Mouse (Mus musculus) activated CD4-positive, CD25-positive, alpha-beta regulatory T cell, adult 4 months (primary cell): ENCODE measurements at regions not wholly inside any gene's neighbourhood (a gene's known extent, or its start where the extent isn't known, plus 50 kb on each side); places are given as distances from the start of the nearest gene placed in this dataset.
"Not testable (repeated sequence)": the region's sequence is repeated elsewhere in the genome, so short reads cannot be mapped to it uniquely, and the experiment has no call there.

Experiments used
- ATAC-seq: one replicate; pipeline ENCODE4 v1.8.0; 2017

GRCm38 (mm10) chr11:26683850-26684249, 90.1 kb upstream of the Vrk2 start:
- ATAC-seq, result no peak

DNA sequence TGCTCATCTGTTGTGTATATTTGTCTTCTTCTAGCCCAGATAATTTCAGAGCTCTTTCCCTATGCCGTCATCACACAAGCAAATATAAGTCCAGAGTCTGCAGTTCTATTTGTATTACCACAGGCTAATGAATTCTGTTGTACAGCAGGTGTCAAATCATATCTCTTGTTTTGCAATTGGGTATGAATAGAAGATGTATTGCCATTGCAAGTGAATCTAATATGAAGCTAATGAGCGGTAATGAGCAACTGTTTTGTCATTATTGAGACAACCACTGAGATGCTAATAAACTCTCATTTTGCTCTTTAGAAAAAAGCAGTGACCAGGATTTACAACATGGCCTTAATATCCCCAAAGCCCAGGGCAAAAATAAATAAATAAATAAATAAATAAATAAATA, 73.5 kb upstream of the Vrk2 start:
- no peak for ATAC-seq

GRCm38 (mm10) chr11:26660878-26661277, 67.1 kb upstream of the Vrk2 start:
- ATAC-seq, result no peak

- ATAC-seq, result not testable (repeated sequence)
Measured at GRCm38 (mm10) chr11:26649165-26649564, 55.4 kb upstream of the Vrk2 start.
